Mouse (Mus musculus) liver, embryonic 14.5 days (tissue): ENCODE measurements around the gene Gp9. TPM values are rescaled to one million over a fixed set of nuclear protein-coding genes. Genes with fewer than 3 reads are reported as not detected.

Source experiments
- ATAC-seq: fragments of 200-750 bp; cut with Nextera tagmentation; 2 replicates; pipeline ENCODE4 v1.8.0; 2017; ENCODE audit warnings: moderate number of reproducible peaks, mild to moderate bottlenecking, moderate library complexity; ENCODE audit not compliant: insufficient read depth
- DNase-seq, 3 experiments: peaks; one replicate each; pipeline ENCODE4 v3.0.0-alpha.2; 2012 to 2013; ENCODE audit warnings: low read depth in 3 of 3, low spot score in 3 of 3
- H3K27ac ChIP-seq: fragments of 300-500 bp; sonication (generic); 2 replicates; pipeline ENCODE4 v1.5.1; 2014; ENCODE audit warnings: moderate library complexity, mild to moderate bottlenecking, control low read depth, inconsistent platforms
- H3K27me3 ChIP-seq: fragments of 300-500 bp; sonication (generic); 2 replicates; pipeline ENCODE4 v1.6.1; 2014; ENCODE audit warnings: mild to moderate bottlenecking, low read length, moderate library complexity; ENCODE audit not compliant: control insufficient read depth, insufficient read depth
- H3K36me3 ChIP-seq: fragments of 300-500 bp; sonication (generic); replicated peaks from 2 replicates; pipeline ENCODE4 v1.6.1; 2014; ENCODE audit warnings: low read depth; ENCODE audit not compliant: control insufficient read depth, insufficient read depth
- H3K4me1 ChIP-seq, 2 experiments: fragments of 200-500 bp in 1 of 2; fragments of 300-500 bp in 1 of 2; sonication (generic) in 1 of 2; replicated peaks; 2 replicates each; pipeline ENCODE4 v1.6.1; 2012 to 2014; ENCODE audit warnings: antibody characterized with exemption in 1 of 2, inconsistent platforms in 1 of 2, low read length in 1 of 2; ENCODE audit not compliant: control insufficient read depth in 2 of 2, insufficient read depth in 2 of 2
- H3K4me2 ChIP-seq: fragments of 300-500 bp; sonication (generic); 2 replicates; pipeline ENCODE4 v1.6.1; 2014; ENCODE audit warnings: low read depth, mild to moderate bottlenecking, control low read depth, moderate library complexity
- H3K4me3 ChIP-seq, 2 experiments: fragments of 200-500 bp in 1 of 2; fragments of 300-500 bp in 1 of 2; sonication (generic) in 1 of 2; 2 replicates each; pipeline ENCODE4 v1.5.1; 2012 to 2014; ENCODE audit warnings: low read depth in 2 of 2, low read length in 2 of 2, mild to moderate bottlenecking in 2 of 2, control low read depth in 1 of 2, inconsistent platforms in 1 of 2, moderate library complexity in 1 of 2; ENCODE audit not compliant: insufficient read depth in 1 of 2
- H3K9ac ChIP-seq: fragments of 300-500 bp; sonication (generic); replicated peaks from 2 replicates; pipeline ENCODE4 v1.6.1; 2014; ENCODE audit warnings: mild to moderate bottlenecking, control low read depth, moderate library complexity
- H3K9me3 ChIP-seq: fragments of 300-500 bp; sonication (generic); 2 replicates; pipeline ENCODE4 v1.6.1; 2016; ENCODE audit warnings: low read length, mixed read lengths; ENCODE audit not compliant: control insufficient read depth
- CTCF ChIP-seq: IDR thresholded peaks from 2 replicates; pipeline ENCODE4 v1.5.1; 2016; ENCODE audit warnings: antibody characterized with exemption, low read depth, control low read depth
- EP300 ChIP-seq: IDR thresholded peaks from 2 replicates; pipeline ENCODE4 v1.6.1; 2016; ENCODE audit warnings: antibody characterized with exemption, low read depth
- WGBS: fragments of 180-500 bp; shearing (Covaris S2); extraction: QIAGEN DNeasy Blood & Tissue Kit; methylation state at CpG from one replicate; pipeline ENCODE4 v1.1.7; 2014; ENCODE audit not compliant: insufficient replicate concordance; 5-methylcytosine and 5-hydroxymethylcytosine counted together
- polyA plus RNA-seq, 2 experiments: library from polyadenylated mRNA; depleted of rRNA in 1 of 2; stranded (reverse) in 1 of 2; unstranded in 1 of 2; fragments of >200 nt; fragmentation: Nextera tagmentation in 1 of 2; extraction: Ambion mirVana in 1 of 2; gene quantifications; 2 replicates each; pipeline versions ENCODE4 v1.2.1 to v1.2.3; 2012 to 2014

Gp9 gene
- polyA plus RNA-seq, 2 experiments = 29.1 to 35.1 TPM

GRCm38 (mm10) chr6:87743281-87743680 lies 34.6 kb upstream of the Gp9 start:
- ATAC-seq (no peak), DNase-seq (no peak)
- Histone ChIP-seq H3K4me3 (no peak overlapping the region), H3K36me3 (no peaks in the 10 kb centered on the region), H3K4me1 (peaks cover 57 to 75% of the 10 kb centered on the region in 2 experiments), H3K9ac (no peak overlapping the region), H3K27me3 (no peaks in the 10 kb centered on the region), H3K9me3 (no peaks in the 10 kb centered on the region), H3K4me2 (no peak overlapping the region), H3K27ac (no peak overlapping the region)
- WGBS = 81% methylated on average over 5 of the region's 5 CpGs
- no peak for TF ChIP-seq EP300
- no peak for TF ChIP-seq CTCF

DNA sequence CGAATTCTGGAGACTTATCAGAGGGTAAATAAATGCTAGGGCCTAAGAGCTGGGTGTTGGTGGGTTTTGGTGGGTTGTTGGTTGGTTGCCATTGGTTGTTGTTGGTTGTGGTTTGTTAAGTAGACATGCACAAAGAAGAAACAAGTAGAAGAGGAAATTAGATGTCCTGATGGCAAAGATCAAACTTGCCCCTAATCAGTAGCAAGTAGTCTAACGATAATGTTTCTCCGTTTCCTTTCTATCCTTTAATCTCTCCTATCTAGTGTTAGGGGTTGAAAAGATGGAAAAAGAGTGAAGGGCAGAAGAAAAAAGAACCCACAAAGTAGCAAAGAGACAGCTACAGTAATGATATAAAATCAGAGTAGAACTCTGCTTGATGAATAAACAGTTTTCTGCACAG lies 33.2 kb upstream of the Gp9 start:
- H3K4me2 ChIP-seq = no peak overlapping the region
- H3K27ac ChIP-seq = no peak overlapping the region
- ATAC-seq = no peak
- H3K27me3 ChIP-seq = no peaks in the 10 kb centered on the region
- no peak overlapping the region for H3K4me3 ChIP-seq
- 58% methylated on average over 3 of the region's 3 CpGs for WGBS
- no peak for DNase-seq
- TF ChIP-seq CTCF = no peak
- TF ChIP-seq EP300 = no peak
- H3K4me1 ChIP-seq = peaks cover 50 to 78% of the 10 kb centered on the region in 2 experiments
- H3K9me3 ChIP-seq = no peaks in the 10 kb centered on the region
- no peaks in the 10 kb centered on the region for H3K36me3 ChIP-seq
- no peak overlapping the region for H3K9ac ChIP-seq

DNA sequence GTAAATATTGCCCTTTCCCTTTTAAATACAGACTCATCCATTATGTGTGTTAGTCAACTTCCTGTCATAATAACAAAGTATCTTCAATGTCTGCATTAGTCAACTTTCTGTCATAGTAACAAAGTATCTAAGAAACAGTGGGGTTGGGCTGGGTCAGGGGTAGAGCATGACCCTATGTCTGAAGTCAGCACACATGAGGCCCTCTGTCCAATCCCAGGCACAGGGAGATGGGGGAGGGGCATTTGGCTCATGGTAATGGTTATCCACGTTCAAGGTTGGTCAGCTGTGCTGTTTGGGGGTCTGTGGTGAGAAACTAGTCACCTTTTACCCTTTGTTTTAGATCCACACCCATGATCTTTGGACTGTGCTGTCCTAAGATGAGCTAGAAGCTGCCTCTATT lies 32.6 kb upstream of the Gp9 start:
- Histone ChIP-seq H3K9me3 (no peaks in the 10 kb centered on the region), H3K27me3 (no peaks in the 10 kb centered on the region), H3K27ac (no peak overlapping the region; the same call in 1 of the 2 replicates), H3K4me2 (no peak overlapping the region), H3K36me3 (no peaks in the 10 kb centered on the region), H3K4me3 (no peak overlapping the region), H3K4me1 (peaks cover 43 to 72% of the 10 kb centered on the region in 2 experiments), H3K9ac (no peak overlapping the region)
- TF ChIP-seq CTCF = no peak
- no peak for TF ChIP-seq EP300
- no peak for DNase-seq
- WGBS = 21% methylated on average over 1 of the region's 1 CpGs
- ATAC-seq = no peak

- no peaks in the 10 kb centered on the region for H3K27me3 ChIP-seq
- 36% methylated on average over 3 of the region's 3 CpGs for WGBS
Observed at GRCm38 (mm10) chr6:87746059-87746458, 31.8 kb upstream of the Gp9 start.

DNA sequence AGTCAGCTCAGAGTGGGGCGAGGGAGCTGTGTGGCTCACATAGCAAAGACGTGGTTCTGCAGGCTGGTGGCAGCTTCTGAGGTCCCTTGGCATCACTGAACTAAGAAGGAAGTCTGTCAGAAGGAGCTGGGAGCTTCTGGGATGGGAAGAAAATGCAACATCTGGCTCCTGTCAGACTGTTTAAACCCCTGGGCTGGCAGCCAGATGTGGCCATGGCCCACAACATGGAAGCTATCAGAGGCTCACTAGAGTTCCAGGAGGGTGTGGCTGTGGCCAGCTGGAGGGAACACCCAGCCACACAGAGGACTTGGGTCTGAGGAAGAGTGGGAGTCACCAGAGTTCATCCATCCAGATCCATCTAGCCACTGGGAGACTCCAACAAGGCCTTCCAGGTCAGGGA lies 31.0 kb upstream of the Gp9 start:
- Histone ChIP-seq H3K4me2 (peak overlapping the region; percentile 54), H3K9ac (peak overlapping the region; percentile 48), H3K27ac (peak overlapping the region; percentile 75), H3K4me1 (peaks cover 32 to 58% of the 10 kb centered on the region in 2 experiments), H3K36me3 (no peaks in the 10 kb centered on the region), H3K4me3 (no peak overlapping the region), H3K9me3 (no peaks in the 10 kb centered on the region), H3K27me3 (no peaks in the 10 kb centered on the region)
- 64% methylated on average over 2 of the region's 2 CpGs for whole genome bisulfite sequencing
- ATAC-seq = peak; percentile 81
- no peak for DNase-seq
- TF ChIP-seq EP300 = no peak
- no peak for TF ChIP-seq CTCF

More at GRCm38 (mm10) chr6:87746059-87746458, 31.8 kb upstream of the Gp9 start:
- Histone ChIP-seq H3K27ac (peak overlapping the region; percentile 43), H3K9me3 (no peaks in the 10 kb centered on the region), H3K36me3 (no peaks in the 10 kb centered on the region), H3K4me3 (no peak overlapping the region), H3K4me2 (no peak overlapping the region), H3K9ac (0 out of 2 replicates have a peak overlapping the region, but pooled peaks have one; percentile 0), H3K4me1 (peaks cover 36 to 64% of the 10 kb centered on the region in 2 experiments)
- TF ChIP-seq CTCF (no peak), EP300 (no peak)
- ATAC-seq = no peak; the same call in 1 of the 2 replicates
- no peak for DNase-seq
